Mouse (Mus musculus) embryonic facial prominence, embryonic 15.5 days (tissue): ENCODE measurements around the gene Itln1. TPM values are rescaled to one million over a fixed set of nuclear protein-coding genes. Genes with fewer than 3 reads are reported as not detected.

ENCODE experiments used
- ATAC-seq: fragments of 200-750 bp; cut with Nextera tagmentation; 2 replicates; pipeline ENCODE4 v1.8.0; 2017; ENCODE audit warnings: low read depth, moderate TSS enrichment; ENCODE audit not compliant: insufficient number of reproducible peaks, low FRiP score, low TSS enrichment
- H3K27ac ChIP-seq: fragments of 300-500 bp; sonication (generic); replicated peaks from 2 replicates; pipeline ENCODE4 v1.5.1; 2015; ENCODE audit warnings: mild to moderate bottlenecking, inconsistent platforms
- H3K27me3 ChIP-seq: fragments of 300-500 bp; sonication (generic); 2 replicates; pipeline ENCODE4 v1.6.1; 2015; ENCODE audit warnings: inconsistent platforms
- H3K36me3 ChIP-seq: fragments of 300-500 bp; sonication (generic); 2 replicates; pipeline ENCODE4 v1.6.1; 2015; ENCODE audit warnings: mild to moderate bottlenecking, inconsistent platforms
- H3K4me1 ChIP-seq: fragments of 300-500 bp; sonication (generic); 2 replicates; pipeline ENCODE4 v1.6.1; 2015; ENCODE audit warnings: inconsistent platforms
- H3K4me2 ChIP-seq: fragments of 300-500 bp; sonication (generic); replicated peaks from 2 replicates; pipeline ENCODE4 v1.6.1; 2015; ENCODE audit warnings: mild to moderate bottlenecking, inconsistent platforms
- H3K4me3 ChIP-seq: fragments of 300-500 bp; sonication (generic); replicated peaks from 2 replicates; pipeline ENCODE4 v1.5.1; 2015; ENCODE audit warnings: mild to moderate bottlenecking, inconsistent platforms
- H3K9ac ChIP-seq: fragments of 300-500 bp; sonication (generic); 2 replicates; pipeline ENCODE4 v1.6.1; 2015; ENCODE audit warnings: inconsistent platforms
- H3K9me3 ChIP-seq: fragments of 300-500 bp; sonication (generic); replicated peaks from 2 replicates; pipeline ENCODE4 v1.6.1; 2016; ENCODE audit warnings: inconsistent platforms
- WGBS: fragments of 180-500 bp; shearing (Covaris S2); methylation state at CpG from one replicate; pipeline ENCODE4 v1.1.7; 2015; 5-methylcytosine and 5-hydroxymethylcytosine counted together
- polyA plus RNA-seq: library from polyadenylated mRNA; unstranded; fragments of >200 nt; fragmentation: Nextera tagmentation; extraction: Ambion mirVana; gene quantifications from 2 replicates; pipeline ENCODE4 v1.2.1, GENCODE M21; 2015

Itln1 gene
- polyA plus RNA-seq, 1 experiment from 2014 or later, result 0.44 TPM

DNA sequence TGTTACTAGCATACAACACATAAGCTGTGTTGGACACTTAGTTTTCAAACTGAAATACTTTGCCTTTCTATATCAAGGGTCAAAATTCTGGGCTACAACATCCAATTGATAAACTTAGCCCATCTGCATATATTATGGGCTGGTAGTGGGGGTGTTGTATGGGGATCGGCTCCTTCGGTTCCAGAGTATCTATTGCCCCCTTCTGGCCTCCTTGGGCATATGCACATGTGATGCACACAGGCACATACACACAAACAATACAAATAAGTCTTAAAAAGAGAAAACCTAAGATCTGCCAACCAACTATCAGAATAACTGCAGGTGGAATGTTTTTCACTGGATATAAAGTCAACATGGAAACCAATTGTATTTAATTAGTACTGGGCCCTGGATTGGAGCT is 21.9 kb downstream of the Itln1 start:
- H3K9ac ChIP-seq, result no peak overlapping the region
- H3K4me3 ChIP-seq, result no peak overlapping the region
- WGBS, result 81% methylated on average over 2 of the region's 2 CpGs
- H3K27me3 ChIP-seq, result no peaks in the 10 kb centered on the region
- no peak for ATAC-seq
- H3K27ac ChIP-seq, result no peak overlapping the region
- no peaks in the 10 kb centered on the region for H3K4me1 ChIP-seq
- H3K36me3 ChIP-seq, result no peaks in the 10 kb centered on the region
- no peaks in the 10 kb centered on the region for H3K9me3 ChIP-seq
- H3K4me2 ChIP-seq, result no peak overlapping the region

GRCm38 (mm10) chr1:171504586-171504985 is 30.5 kb downstream of the Itln1 start:
- Histone ChIP-seq H3K36me3 (no peaks in the 10 kb centered on the region), H3K27ac (no peak overlapping the region), H3K4me3 (peak overlapping the region; percentile 8), H3K9me3 (no peaks in the 10 kb centered on the region), H3K4me2 (peak overlapping the region; percentile 27), H3K4me1 (peaks cover 4% of the 10 kb centered on the region; the same call in 1 of the 2 replicates), H3K9ac (no peak overlapping the region), H3K27me3 (no peaks in the 10 kb centered on the region)
- ATAC-seq, result no peak
- WGBS, result 70% methylated on average over 4 of the region's 4 CpGs

DNA sequence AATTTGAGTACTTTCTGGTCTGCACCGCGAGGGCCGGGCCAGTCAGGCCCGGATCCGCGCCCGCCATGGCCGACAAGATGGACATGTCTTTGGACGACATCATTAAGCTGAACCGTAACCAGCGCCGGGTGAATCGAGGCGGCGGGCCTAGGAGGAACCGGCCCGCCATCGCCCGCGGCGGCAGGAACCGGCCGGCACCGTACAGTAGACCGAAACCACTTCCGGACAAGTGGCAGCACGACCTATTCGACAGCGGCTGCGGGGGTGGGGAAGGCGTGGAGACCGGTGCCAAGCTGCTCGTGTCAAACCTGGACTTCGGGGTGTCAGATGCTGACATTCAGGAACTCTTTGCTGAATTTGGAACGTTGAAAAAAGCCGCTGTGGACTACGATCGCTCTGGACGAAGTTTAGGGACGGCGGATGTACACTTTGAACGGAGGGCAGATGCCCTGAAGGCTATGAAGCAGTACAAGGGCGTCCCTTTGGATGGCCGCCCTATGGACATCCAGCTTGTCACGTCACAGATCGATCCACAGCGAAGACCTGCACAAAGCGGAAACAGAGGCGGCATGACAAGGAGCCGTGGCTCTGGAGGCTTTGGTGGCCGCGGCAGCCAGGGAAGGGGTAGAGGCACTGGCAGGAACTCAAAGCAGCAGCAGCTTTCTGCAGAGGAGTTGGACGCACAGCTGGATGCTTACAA is 31.4 kb downstream of the Itln1 start:
- H3K4me1 ChIP-seq, result peaks cover 4% of the 10 kb centered on the region; the same call in 1 of the 2 replicates
- peak overlapping the region; percentile 74 for H3K9ac ChIP-seq
- WGBS, result under 1% methylated on average over 53 of the region's 53 CpGs
- no peaks in the 10 kb centered on the region for H3K27me3 ChIP-seq
- no peaks in the 10 kb centered on the region for H3K36me3 ChIP-seq
- H3K4me3 ChIP-seq, result peak overlapping the region; percentile 70
- H3K27ac ChIP-seq, result peak overlapping the region; percentile 98
- peak; percentile 44 for ATAC-seq
- H3K9me3 ChIP-seq, result no peaks in the 10 kb centered on the region
- H3K4me2 ChIP-seq, result peak overlapping the region; percentile 76

GRCm38 (mm10) chr1:171503250-171503591 is 31.9 kb downstream of the Itln1 start, which contains the start of gene Alyref2:
Alyref2 (plus strand) TSS chr1:171503478.
- no peaks in the 10 kb centered on the region for H3K9me3 ChIP-seq
- H3K4me2 ChIP-seq, result peak within 1 kb of the TSS; percentile 76
- no peaks in the 10 kb centered on the region for H3K36me3 ChIP-seq
- peak within 1 kb of the TSS; percentile 74 for H3K9ac ChIP-seq
- ATAC-seq, result peak; percentile 86
- peak within 1 kb of the TSS; percentile 70 for H3K4me3 ChIP-seq
- H3K27ac ChIP-seq, result peak within 1 kb of the TSS; percentile 98
- H3K27me3 ChIP-seq, result no peaks in the 10 kb centered on the region
- under 1% methylated on average over 19 of the region's 19 CpGs for WGBS
- H3K4me1 ChIP-seq, result peaks cover 4% of the 10 kb centered on the region; the same call in 1 of the 2 replicates

GRCm38 (mm10) chr1:171502388-171503249 is 32.5 kb downstream of the Itln1 start:
- H3K4me3 ChIP-seq, result peak overlapping the region; percentile 70
- H3K36me3 ChIP-seq, result no peaks in the 10 kb centered on the region
- ATAC-seq, result peak; percentile 84
- H3K4me1 ChIP-seq, result peaks cover 4% of the 10 kb centered on the region; the same call in 1 of the 2 replicates
- no peak overlapping the region for H3K9ac ChIP-seq
- H3K27ac ChIP-seq, result peak overlapping the region; percentile 98
- H3K4me2 ChIP-seq, result peak overlapping the region; percentile 76
- H3K27me3 ChIP-seq, result no peaks in the 10 kb centered on the region
- H3K9me3 ChIP-seq, result no peaks in the 10 kb centered on the region
- under 1% methylated on average over 14 of the region's 14 CpGs for WGBS

DNA sequence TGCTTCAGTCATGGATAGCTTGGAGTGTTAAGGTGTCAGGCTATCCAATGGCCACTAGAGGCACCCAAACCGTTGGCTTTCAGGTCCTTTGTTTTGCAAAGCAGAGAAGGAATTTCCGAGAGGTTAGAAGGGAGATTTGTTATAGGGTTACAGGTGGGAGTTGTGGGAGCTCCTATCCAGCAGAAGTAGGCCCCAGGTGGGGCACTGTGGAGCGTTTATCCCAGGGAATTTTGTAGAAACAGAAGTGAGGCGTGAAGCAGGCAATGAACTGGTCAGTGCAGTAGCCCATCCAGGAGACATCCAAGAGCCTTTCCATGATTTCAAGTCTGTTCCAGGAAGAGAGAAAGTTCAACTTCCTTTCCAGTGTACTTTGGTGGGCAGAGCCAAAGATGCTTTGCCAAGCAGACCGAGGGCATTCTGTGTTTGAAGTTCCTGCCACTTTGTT is 33.4 kb downstream of the Itln1 start:
- Histone ChIP-seq H3K4me1 (peaks cover 4% of the 10 kb centered on the region; the same call in 1 of the 2 replicates), H3K36me3 (no peaks in the 10 kb centered on the region), H3K4me2 (peak overlapping the region; percentile 42), H3K4me3 (peak overlapping the region; percentile 15; the same call in 1 of the 2 replicates), H3K9ac (no peak overlapping the region), H3K27ac (peak overlapping the region; percentile 98), H3K9me3 (no peaks in the 10 kb centered on the region), H3K27me3 (no peaks in the 10 kb centered on the region)
- WGBS, result 5% methylated on average over 5 of the region's 5 CpGs
- no peak for ATAC-seq

DNA sequence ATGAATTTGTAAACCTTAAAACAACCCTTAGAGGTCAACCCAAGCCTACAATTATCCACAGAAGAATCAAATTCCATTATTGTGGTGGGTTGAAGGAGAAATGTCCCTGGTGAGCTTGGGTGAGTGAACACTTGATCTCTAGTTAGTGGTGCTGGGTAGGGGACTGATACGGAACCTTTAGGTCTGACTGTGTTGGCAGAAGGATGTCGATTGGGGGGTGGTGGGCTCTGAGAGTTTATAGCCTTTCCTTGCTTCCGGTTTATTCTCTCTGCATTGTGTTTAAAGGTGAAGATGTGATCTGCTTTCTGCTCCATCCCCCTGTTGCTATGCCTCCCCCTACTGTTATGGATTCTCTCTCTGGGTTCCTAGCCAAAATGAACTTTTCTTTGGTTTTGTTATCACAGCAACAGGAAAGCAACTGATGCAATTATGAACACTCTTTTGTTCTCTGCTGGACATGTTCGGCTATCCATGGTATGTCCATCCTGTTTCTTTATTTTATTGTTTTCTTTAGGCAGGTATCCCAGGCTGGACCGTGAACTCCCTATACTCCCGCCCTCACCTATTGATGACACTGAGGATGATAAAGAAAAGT is 34.0 kb downstream of the Itln1 start:
- WGBS, result 53% methylated on average over 6 of the region's 6 CpGs
- no peak overlapping the region for H3K27ac ChIP-seq
- H3K36me3 ChIP-seq, result no peaks in the 10 kb centered on the region
- H3K4me3 ChIP-seq, result no peak overlapping the region
- H3K9ac ChIP-seq, result no peak overlapping the region
- ATAC-seq, result no peak
- H3K27me3 ChIP-seq, result no peaks in the 10 kb centered on the region
- H3K4me2 ChIP-seq, result no peak overlapping the region
- H3K4me1 ChIP-seq, result peaks cover 4% of the 10 kb centered on the region; the same call in 1 of the 2 replicates
- no peaks in the 10 kb centered on the region for H3K9me3 ChIP-seq

GRCm38 (mm10) chr1:171499856-171500255 is 35.2 kb downstream of the Itln1 start:
- peaks cover 4% of the 10 kb centered on the region; the same call in 1 of the 2 replicates for H3K4me1 ChIP-seq
- no peak for ATAC-seq
- H3K27ac ChIP-seq, result no peak overlapping the region
- WGBS, result 74% methylated on average over 5 of the region's 5 CpGs
- H3K9ac ChIP-seq, result no peak overlapping the region
- no peak overlapping the region for H3K4me3 ChIP-seq
- no peak overlapping the region for H3K4me2 ChIP-seq
- H3K36me3 ChIP-seq, result no peaks in the 10 kb centered on the region
- H3K27me3 ChIP-seq, result no peaks in the 10 kb centered on the region
- H3K9me3 ChIP-seq, result no peaks in the 10 kb centered on the region

DNA sequence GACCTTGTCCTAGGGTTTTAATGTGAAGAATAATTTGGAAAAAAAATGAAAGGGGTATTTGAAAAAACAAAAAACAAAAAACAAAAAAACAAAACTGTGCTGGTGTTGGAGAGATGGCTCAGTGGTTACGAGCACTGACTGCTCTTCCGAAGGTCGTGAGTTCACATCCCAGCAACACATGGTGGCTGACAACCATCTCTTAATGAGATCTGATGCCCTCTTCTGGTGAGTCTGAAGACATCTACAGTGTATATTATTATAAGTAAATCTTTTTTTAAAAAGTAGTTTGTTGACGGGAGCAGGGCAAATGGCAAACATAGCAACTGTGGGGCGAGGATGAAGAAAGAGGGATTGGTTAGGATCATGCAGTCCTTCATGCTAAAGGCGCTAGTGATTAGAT is 39.7 kb downstream of the Itln1 start:
- H3K4me2 ChIP-seq, result no peak overlapping the region
- H3K4me3 ChIP-seq, result no peak overlapping the region
- H3K27me3 ChIP-seq, result no peaks in the 10 kb centered on the region
- no peak for ATAC-seq
- H3K27ac ChIP-seq, result no peak overlapping the region
- H3K9ac ChIP-seq, result no peak overlapping the region
- H3K36me3 ChIP-seq, result no peaks in the 10 kb centered on the region
- 83% methylated on average over 6 of the region's 6 CpGs for WGBS
- H3K4me1 ChIP-seq, result no peaks in the 10 kb centered on the region
- peaks cover 4% of the 10 kb centered on the region; the same call in 1 of the 2 replicates for H3K9me3 ChIP-seq

GRCm38 (mm10) chr1:171494241-171494640 is 40.9 kb downstream of the Itln1 start:
- peaks cover 10% of the 10 kb centered on the region; the same call in 1 of the 2 replicates for H3K9me3 ChIP-seq
- no peak overlapping the region for H3K4me3 ChIP-seq
- no peaks in the 10 kb centered on the region for H3K4me1 ChIP-seq
- H3K9ac ChIP-seq, result no peak overlapping the region
- H3K27ac ChIP-seq, result no peak overlapping the region
- no peak for ATAC-seq
- no peaks in the 10 kb centered on the region for H3K36me3 ChIP-seq
- no peak overlapping the region for H3K4me2 ChIP-seq
- WGBS, result 88% methylated on average over 13 of the region's 13 CpGs
- no peaks in the 10 kb centered on the region for H3K27me3 ChIP-seq

- Histone ChIP-seq H3K36me3 (no peaks in the 10 kb centered on the region), H3K27me3 (no peaks in the 10 kb centered on the region), H3K4me2 (no peak overlapping the region), H3K9ac (no peak overlapping the region), H3K4me3 (no peak overlapping the region), H3K4me1 (no peaks in the 10 kb centered on the region), H3K27ac (peak overlapping the region; percentile 89; the same call in 1 of the 2 replicates), H3K9me3 (peaks cover 12% of the 10 kb centered on the region; the same call in 1 of the 2 replicates)
- WGBS, result 39% methylated on average over 2 of the region's 2 CpGs
- ATAC-seq, result no peak
Measured at GRCm38 (mm10) chr1:171478968-171479367, 56.1 kb downstream of the Itln1 start.
